Mouse (Mus musculus) midbrain, embryonic 11.5 days (tissue): ENCODE data around the gene Fbxo17. TPM values are rescaled to one million over a fixed set of nuclear protein-coding genes. Genes with fewer than 3 reads are reported as not detected.
"Not testable (repeated sequence)": the region's sequence is repeated elsewhere in the genome, so short reads cannot be mapped to it uniquely, and the experiment has no call there.

ENCODE experiments used
- ATAC-seq: fragments of 200-750 bp; cut with Nextera tagmentation; 2 replicates; pipeline ENCODE4 v1.8.0; 2017; ENCODE audit warnings: moderate TSS enrichment, moderate library complexity; ENCODE audit not compliant: low FRiP score
- DNase-seq: peaks from one replicate; pipeline ENCODE4 v3.0.0; 2015; ENCODE audit warnings: low spot score; ENCODE audit errors: missing footprints
- H3K27ac ChIP-seq: fragments of 300-500 bp; sonication (generic); 2 replicates; pipeline ENCODE4 v1.5.1; 2014; ENCODE audit warnings: low read depth, low read length
- H3K27me3 ChIP-seq: fragments of 300-500 bp; sonication (generic); 2 replicates; pipeline ENCODE4 v1.6.1; 2014; ENCODE audit warnings: mild to moderate bottlenecking, low read length, moderate library complexity, mixed read lengths; ENCODE audit not compliant: control insufficient read depth, insufficient read depth
- H3K36me3 ChIP-seq: fragments of 300-500 bp; sonication (generic); 2 replicates; pipeline ENCODE4 v1.6.1; 2014; ENCODE audit warnings: mild to moderate bottlenecking, low read length, moderate library complexity, mixed read lengths; ENCODE audit not compliant: control insufficient read depth, insufficient read depth
- H3K4me1 ChIP-seq: fragments of 300-500 bp; sonication (generic); 2 replicates; pipeline ENCODE4 v1.6.1; 2014; ENCODE audit warnings: low read length; ENCODE audit not compliant: control insufficient read depth, insufficient read depth
- H3K4me2 ChIP-seq: fragments of 300-500 bp; sonication (generic); 2 replicates; pipeline ENCODE4 v1.6.1; 2014; ENCODE audit warnings: mild to moderate bottlenecking, moderate library complexity
- H3K4me3 ChIP-seq: fragments of 300-500 bp; sonication (generic); 2 replicates; pipeline ENCODE4 v1.5.1; 2014; ENCODE audit warnings: low read depth, low read length
- H3K9ac ChIP-seq: fragments of 300-500 bp; sonication (generic); 2 replicates; pipeline ENCODE4 v1.6.1; 2014; ENCODE audit warnings: low read length
- H3K9me3 ChIP-seq: fragments of 300-500 bp; sonication (generic); 2 replicates; pipeline ENCODE4 v1.6.1; 2016; ENCODE audit warnings: low read length; ENCODE audit not compliant: control insufficient read depth
- WGBS: fragments of 180-500 bp; shearing (Covaris S2); extraction: QIAGEN DNeasy Blood & Tissue Kit; methylation state at CpG from one replicate; pipeline ENCODE4 v1.1.7; 2014; 5-methylcytosine and 5-hydroxymethylcytosine counted together
- polyA plus RNA-seq: library from polyadenylated mRNA; unstranded; fragments of >200 nt; fragmentation: Nextera tagmentation; extraction: Ambion mirVana; gene quantifications from 2 replicates; pipeline ENCODE4 v1.2.1, GENCODE M21; 2014

The Fbxo17 gene
- polyA plus RNA-seq, 1 experiment from 2014 or later: 5.8 TPM

GRCm38 (mm10) chr7:28692545-28693320 lies 23.9 kb upstream of the Fbxo17 start, which contains the start of gene Fbxo27:
TSS of gene Fbxo27 (plus strand) at chr7:28692849.
- H3K4me2 ChIP-seq: peak within 1 kb of the TSS; percentile 87
- H3K4me3 ChIP-seq: peak within 1 kb of the TSS; percentile 45
- H3K9me3 ChIP-seq: no peaks in the 10 kb centered on the region
- no peak within 1 kb of the TSS for H3K27ac ChIP-seq
- H3K36me3 ChIP-seq: no peaks in the 10 kb centered on the region
- 22% methylated on average over 30 of the region's 30 CpGs for WGBS
- DNase-seq: peak; percentile 85
- peaks cover 11% of the 10 kb centered on the region for H3K4me1 ChIP-seq
- peak; percentile 60 for ATAC-seq
- H3K27me3 ChIP-seq: peaks cover 13% of the 10 kb centered on the region
- H3K9ac ChIP-seq: peak within 1 kb of the TSS; percentile 56

- Histone ChIP-seq H3K9me3 (no peaks in the 10 kb centered on the region), H3K4me2 (peak overlapping the region; percentile 87), H3K27me3 (peaks cover 13% of the 10 kb centered on the region), H3K36me3 (no peaks in the 10 kb centered on the region), H3K4me3 (peak overlapping the region; percentile 45), H3K4me1 (peaks cover 11% of the 10 kb centered on the region), H3K27ac (no peak overlapping the region), H3K9ac (peak overlapping the region; percentile 56)
- ATAC-seq: peak; percentile 85
- 1% methylated on average over 38 of the region's 38 CpGs for WGBS
- peak; percentile 93 for DNase-seq
Measured at GRCm38 (mm10) chr7:28693321-28693966, 23.2 kb upstream of the Fbxo17 start.

- Histone ChIP-seq H3K9ac (no peak overlapping the region), H3K9me3 (no peaks in the 10 kb centered on the region), H3K4me2 (0 out of 2 replicates have a peak overlapping the region, but pooled peaks have one; percentile 6), H3K27me3 (peaks cover 13% of the 10 kb centered on the region), H3K4me1 (peaks cover 11% of the 10 kb centered on the region), H3K4me3 (no peak overlapping the region), H3K36me3 (no peaks in the 10 kb centered on the region), H3K27ac (no peak overlapping the region)
- ATAC-seq (no peak), DNase-seq (peak; percentile 85)
- WGBS: 6% methylated on average over 14 of the region's 14 CpGs
Measured at GRCm38 (mm10) chr7:28694423-28694822, 22.2 kb upstream of the Fbxo17 start.

- peaks cover 13% of the 10 kb centered on the region for H3K27me3 ChIP-seq
- peaks cover 11% of the 10 kb centered on the region for H3K4me1 ChIP-seq
- no peaks in the 10 kb centered on the region for H3K36me3 ChIP-seq
- no peaks in the 10 kb centered on the region for H3K9me3 ChIP-seq
- H3K4me3 ChIP-seq: no peak overlapping the region
- H3K9ac ChIP-seq: no peak overlapping the region
- DNase-seq (no peak), ATAC-seq (no peak)
- no peak overlapping the region for H3K27ac ChIP-seq
- no peak overlapping the region for H3K4me2 ChIP-seq
- WGBS: 65% methylated on average over 8 of the region's 8 CpGs
Measured at GRCm38 (mm10) chr7:28694966-28695511, 21.6 kb upstream of the Fbxo17 start.

- Histone ChIP-seq H3K36me3 (no peaks in the 10 kb centered on the region), H3K27ac (no peak overlapping the region), H3K9me3 (no peaks in the 10 kb centered on the region), H3K4me1 (peaks cover 11% of the 10 kb centered on the region), H3K4me3 (no peak overlapping the region), H3K4me2 (no peak overlapping the region), H3K9ac (no peak overlapping the region), H3K27me3 (peaks cover 13% of the 10 kb centered on the region)
- DNase-seq (no peak), ATAC-seq (no peak)
- 89% methylated on average over 11 of the region's 11 CpGs for WGBS
Measured at GRCm38 (mm10) chr7:28697277-28697676, 19.3 kb upstream of the Fbxo17 start.

GRCm38 (mm10) chr7:28700269-28700668 lies 16.3 kb upstream of the Fbxo17 start:
- DNase-seq (no peak), ATAC-seq (no peak)
- Histone ChIP-seq H3K4me3 (no peak overlapping the region), H3K9ac (no peak overlapping the region), H3K27ac (no peak overlapping the region), H3K4me1 (no peaks in the 10 kb centered on the region), H3K9me3 (no peaks in the 10 kb centered on the region), H3K4me2 (no peak overlapping the region), H3K27me3 (no peaks in the 10 kb centered on the region), H3K36me3 (no peaks in the 10 kb centered on the region)
- WGBS: 95% methylated on average over 4 of the region's 4 CpGs

- H3K4me2 ChIP-seq, H3K4me3 ChIP-seq, DNase-seq, H3K27me3 ChIP-seq, H3K27ac ChIP-seq, H3K9ac ChIP-seq, H3K9me3 ChIP-seq, H3K36me3 ChIP-seq, H3K4me1 ChIP-seq, ATAC-seq: not testable (repeated sequence)
- 92% methylated on average over 12 of the region's 12 CpGs for WGBS
Measured at GRCm38 (mm10) chr7:28701306-28701705, 15.3 kb upstream of the Fbxo17 start.

- DNase-seq (no peak), ATAC-seq (no peak)
- Histone ChIP-seq H3K4me2 (no peak overlapping the region), H3K4me1 (no peaks in the 10 kb centered on the region), H3K4me3 (no peak overlapping the region), H3K9ac (no peak overlapping the region), H3K9me3 (no peaks in the 10 kb centered on the region), H3K36me3 (no peaks in the 10 kb centered on the region), H3K27me3 (no peaks in the 10 kb centered on the region), H3K27ac (no peak overlapping the region)
- WGBS: 80% methylated on average over 9 of the region's 9 CpGs
Measured at GRCm38 (mm10) chr7:28702601-28703143, 13.9 kb upstream of the Fbxo17 start.

GRCm38 (mm10) chr7:28709454-28709853 lies 7.2 kb upstream of the Fbxo17 start:
- DNase-seq (no peak), ATAC-seq (no peak)
- Histone ChIP-seq H3K4me3 (no peak overlapping the region), H3K4me1 (no peaks in the 10 kb centered on the region), H3K27me3 (no peaks in the 10 kb centered on the region), H3K27ac (no peak overlapping the region), H3K4me2 (no peak overlapping the region), H3K9ac (no peak overlapping the region), H3K9me3 (no peaks in the 10 kb centered on the region), H3K36me3 (no peaks in the 10 kb centered on the region)
